Mouse (Mus musculus) cerebellum, adult 8-10 months (tissue): ENCODE results near the gene Ell2.

Experiments
- DNase-seq: peaks from one replicate; pipeline ENCODE4 v3.0.0; 2022

The Ell2 gene

DNA sequence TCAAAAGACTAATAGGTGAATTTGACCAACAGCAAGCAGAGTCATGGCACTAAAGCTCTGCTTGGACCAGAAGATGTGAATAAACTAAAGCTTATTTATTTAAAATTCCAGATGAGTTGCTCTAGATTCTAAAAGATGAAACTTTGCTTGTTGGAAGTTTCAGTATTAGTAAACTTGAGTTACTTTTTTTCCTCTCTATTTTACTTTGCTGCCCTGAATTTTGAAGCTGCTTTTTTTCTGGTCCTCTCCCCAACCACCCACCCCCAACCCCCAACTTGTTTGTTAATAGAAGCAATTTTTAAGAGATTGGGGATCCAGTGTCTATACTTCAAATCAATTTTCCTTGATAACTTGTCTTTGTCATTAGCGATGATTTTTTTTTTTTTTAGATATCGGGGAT is 64.2 kb downstream of the Ell2 start:
- DNase-seq: no peak

DNA sequence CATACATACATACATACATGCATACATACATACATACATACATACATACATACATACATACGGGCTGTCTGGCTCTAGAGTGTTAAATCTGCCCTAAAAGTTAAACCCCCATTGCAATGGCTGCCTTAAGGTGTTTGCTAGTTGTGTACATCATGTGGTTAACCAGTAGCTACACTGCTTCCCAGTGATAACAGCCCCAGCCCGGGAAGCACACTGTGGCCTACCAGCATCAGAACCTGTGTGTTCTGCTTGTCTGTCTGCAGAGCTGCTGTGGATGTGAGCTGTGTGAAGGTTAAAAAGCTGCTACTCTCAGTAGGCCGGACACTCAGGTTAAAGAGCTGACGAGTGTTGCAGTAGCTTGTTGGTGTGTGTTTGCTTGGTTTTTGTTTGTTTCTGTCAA is 64.8 kb downstream of the Ell2 start:
- DNase-seq: no peak

DNA sequence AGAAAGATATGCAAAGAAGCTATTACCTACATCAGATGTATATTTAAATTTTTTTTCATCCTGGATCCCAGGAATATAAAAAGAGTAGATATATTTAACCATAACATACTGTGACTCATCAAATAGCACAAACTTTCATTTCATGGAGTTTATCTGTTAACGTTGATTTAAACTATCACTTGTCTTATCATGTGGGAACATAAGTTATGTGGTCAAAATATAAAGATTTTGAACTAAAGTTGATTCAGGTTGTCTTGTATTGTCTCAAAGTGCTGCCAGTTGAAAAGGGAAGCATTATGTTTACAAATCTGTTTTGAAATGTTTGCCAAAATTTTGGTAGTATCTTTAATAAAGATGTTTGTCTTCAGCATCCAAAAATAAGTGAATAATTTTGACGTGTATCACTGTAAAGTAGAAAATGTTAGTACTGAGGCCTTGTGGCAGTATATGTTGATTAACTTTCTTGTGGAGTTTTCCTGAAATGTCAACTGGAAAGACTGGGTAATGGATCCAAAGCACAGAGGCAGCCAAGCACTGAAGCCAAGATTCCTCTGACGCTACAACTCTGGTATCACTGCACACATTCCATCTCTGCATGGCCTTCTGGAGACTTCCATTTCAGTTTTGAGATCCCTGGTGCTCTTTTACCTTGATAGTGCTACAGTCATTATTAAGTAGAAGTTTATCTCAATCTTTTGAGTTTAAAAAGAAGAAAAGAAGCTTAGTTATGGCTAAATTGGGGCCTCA is 65.6 kb downstream of the Ell2 start:
- no peak for DNase-seq

DNA sequence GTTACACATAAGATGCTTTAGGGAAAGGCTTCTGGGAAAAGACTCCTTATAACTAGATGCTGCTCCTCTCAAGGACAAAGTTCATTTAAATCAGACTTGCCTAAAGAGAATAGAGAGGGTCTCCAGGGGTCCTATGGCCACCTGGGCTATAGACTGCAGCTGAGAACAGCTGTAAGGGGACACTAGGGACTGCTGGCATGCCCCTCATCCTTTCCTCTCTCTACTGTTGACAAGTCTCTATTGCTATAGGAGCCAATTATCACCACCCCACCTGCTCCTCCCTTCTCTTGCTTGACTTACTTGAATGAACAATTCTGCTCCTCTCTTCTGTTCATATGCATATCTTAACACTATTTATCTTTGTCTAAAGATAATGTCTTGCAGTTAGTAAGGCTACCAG is 69.4 kb downstream of the Ell2 start:
- DNase-seq: no peak

DNA sequence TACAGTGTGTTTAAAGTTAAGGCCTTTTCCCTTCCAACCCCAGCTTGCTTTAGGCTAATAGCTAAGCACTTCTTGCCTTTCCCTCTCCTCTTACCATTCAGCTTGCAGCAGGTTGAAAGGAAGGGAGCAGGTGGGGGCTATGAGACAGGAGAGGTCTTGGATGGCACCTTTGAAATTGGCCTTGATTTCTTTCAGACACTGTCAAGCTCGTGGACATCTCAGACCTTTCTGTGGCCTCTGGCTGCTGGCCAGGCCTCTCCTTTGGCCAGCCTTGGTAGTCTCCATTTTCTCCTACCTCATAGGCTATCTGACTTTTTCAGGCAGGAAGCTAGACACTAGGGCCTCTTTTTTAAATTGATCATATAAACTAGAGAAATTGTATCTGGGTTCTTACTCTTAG is 70.1 kb downstream of the Ell2 start:
- no peak for DNase-seq

DNA sequence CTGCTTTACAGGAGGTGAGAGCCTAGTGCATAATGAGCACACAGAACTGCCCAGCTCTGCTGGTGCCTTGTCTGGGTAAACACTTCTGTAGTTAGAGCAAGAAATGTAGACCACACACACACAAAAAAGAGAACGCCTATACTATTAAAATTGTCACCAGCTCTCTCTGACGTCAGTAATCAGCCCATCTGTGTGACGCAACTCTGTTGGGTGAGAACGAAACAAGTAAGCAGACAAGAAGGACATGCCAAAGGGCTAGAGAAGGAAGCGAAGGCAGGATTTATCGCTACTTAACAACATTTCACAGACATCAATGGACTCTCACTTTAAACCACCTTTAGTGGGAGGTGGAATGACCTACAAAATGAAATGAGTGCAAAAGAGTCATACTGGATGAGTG is 71.6 kb downstream of the Ell2 start:
- DNase-seq: no peak

DNA sequence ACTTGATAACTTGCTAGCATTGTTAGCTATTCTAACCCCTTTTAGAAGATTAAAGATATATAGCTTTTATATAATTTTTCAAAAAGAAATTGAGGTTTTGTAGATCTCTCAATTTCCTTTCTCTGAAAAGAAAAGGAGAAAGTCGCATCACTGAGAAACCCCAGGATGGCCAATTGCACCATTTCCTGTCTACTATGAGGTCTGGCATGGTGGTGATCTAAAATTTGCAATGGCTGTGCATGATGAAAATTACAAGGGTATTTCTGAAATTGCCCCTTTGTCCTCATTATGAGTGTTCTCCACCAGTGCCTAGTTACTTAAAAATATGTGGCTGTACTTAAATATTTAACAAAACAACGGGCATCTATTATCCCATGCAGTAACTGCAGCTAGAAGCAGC is 72.6 kb downstream of the Ell2 start:
- DNase-seq: no peak

DNA sequence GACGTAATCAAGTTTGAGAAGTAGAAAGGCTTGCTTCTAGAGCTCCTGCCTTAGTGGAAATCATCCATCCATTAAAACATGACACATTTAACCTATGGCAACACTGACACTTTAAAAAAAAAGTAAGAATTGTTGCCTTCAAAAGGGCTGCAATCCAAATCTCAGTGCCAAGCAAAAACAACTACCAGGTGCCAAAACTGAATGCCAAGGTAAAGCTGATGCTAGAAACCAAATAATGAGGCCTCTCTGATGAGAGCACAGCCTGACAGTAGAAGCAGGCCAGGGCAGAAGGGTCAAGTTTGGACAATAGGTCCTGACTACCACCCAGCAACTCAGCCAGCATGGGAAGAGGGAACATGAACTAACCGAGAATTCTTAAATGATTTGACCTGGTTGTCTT is 73.5 kb downstream of the Ell2 start:
- no peak for DNase-seq

DNA sequence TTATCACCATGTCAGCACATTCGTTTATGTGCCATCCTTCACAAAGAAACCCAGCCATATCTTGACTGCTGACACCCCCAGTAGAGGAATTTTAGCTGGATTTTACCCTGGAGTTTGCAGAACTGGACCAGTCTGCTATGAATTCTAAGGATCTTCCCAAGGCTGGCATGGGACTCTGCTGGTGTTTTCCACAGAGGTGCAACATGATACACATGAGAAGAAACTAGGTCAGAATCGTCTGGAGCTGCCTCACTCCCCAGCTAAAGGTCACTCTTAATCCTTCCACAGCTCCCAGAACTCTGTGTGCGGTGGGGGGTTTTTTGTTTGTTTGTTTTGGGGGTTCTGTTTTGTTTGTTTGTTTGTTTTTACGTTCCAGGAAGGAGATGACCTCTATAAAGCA is 79.2 kb downstream of the Ell2 start:
- no peak for DNase-seq

DNA sequence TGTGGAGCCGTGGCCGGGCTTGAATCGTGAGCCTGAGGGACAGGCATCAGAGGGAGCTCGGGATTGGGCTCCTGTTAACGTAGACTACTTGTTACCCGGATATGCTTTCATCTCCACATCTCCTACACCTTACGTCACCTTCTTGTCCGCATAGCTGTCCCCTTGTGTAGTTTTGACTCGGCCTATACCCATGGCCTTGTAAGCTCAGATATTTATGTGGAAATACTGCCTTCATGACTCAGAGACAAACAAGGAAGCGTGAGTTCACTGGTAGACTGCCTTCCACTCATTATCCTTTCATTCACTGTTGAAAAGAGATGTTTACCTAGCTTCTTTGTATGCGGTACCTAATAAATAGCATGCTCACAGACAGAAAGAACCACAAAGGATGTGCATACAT is 79.7 kb downstream of the Ell2 start:
- no peak for DNase-seq

DNA sequence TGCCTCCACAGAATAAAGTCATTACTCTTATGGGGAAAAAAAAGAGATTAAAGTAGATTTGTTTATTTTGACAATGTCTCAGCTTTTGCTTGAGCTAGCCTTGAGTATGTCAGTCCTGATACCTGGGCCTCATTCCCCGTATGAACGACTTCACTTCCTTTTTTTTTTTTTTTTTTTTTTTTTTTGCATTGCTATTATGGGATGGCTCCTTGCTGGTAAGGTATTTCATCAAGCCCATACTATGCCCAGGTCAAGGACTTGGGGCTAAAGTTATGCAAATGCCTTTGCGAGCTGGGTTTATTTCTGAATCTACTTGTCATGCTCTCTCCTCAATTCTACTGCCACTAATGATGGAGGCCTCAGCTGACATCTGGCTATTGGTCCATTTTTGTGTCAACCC is 80.8 kb downstream of the Ell2 start:
- DNase-seq: no peak

DNA sequence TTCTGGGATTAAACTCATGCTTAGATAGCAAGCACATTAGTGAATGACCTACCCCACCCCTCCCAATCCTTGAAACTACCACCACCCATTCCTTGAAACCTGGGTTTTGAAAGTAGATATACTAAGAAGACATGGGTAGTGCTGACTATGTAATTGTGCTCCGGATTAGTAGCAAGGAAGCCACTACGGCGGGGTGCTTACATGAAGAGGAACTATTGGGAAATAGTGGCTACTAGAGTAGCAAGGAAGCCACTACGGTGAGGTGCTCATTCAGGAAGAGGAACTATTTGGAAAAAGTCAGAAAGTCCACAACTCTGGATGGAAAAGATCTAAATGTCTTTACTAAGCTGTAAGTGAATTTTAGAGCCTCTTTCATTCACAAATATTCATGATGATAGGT is 81.6 kb downstream of the Ell2 start:
- no peak for DNase-seq

DNA sequence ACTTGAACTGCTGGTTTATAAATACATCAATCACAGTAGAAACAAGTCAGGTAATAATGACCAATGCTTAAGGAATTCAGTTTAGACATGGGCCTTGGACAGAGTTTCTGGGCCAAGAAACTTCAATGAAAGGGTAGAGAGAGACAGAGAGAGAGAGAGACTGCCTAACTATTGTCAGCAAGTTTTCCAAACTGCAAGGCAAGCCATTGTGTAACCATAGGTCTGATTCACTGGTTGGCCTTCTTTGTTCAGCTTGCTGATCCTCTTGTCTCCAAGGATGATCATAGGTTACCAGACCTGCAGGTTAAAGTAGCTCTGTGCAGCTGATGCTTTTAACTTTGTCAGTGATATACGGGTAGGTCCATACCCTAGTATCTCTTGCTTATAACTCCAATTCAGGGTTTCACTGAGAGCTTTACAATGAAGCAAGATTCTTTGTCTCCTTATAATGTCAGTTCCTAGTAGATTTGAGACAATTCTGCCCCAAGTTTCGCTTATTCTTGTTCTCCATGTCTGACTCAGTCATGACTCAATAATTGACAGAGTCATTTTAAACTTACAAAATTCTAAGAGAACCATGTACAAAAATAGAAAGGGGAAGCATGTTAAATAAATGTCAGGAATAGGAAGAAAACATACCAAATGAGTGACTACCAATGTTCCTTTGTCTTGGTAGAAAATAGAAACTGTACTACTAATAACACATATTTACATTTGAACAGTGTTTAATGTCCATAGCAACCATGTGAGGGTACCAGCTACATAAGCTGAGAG is 82.7 kb downstream of the Ell2 start:
- no peak for DNase-seq

DNA sequence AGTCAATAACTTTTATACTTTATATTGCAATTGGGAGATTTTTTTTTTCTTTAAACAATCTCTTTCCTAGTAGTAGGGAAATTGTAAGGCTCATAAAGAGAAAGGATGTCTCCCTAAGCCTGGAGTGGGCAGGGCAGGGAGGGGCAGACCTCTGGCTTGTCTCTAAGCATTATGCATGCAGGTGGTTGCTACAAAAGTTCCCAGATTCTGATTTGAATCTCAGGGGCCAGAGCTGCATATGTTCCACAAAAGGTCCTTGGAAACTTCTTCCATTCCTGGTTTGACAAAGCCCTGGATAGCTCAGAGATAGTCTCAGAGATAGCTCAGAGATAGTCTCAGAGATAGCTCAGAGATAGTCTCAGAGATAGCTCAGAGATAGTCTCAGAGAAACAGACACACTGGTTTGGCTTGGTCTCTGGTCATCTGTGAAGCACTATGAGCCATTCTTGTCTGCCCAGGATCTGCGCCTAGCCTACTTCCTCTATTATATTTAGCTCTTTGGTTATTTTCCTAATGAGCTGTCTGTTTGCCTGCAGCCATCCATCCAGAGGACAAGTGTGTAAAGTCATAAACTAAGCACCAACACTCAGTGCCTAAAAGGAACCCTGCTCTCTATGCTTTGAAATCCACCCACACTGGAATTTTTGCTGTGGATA is 84.1 kb downstream of the Ell2 start:
- no peak for DNase-seq

DNA sequence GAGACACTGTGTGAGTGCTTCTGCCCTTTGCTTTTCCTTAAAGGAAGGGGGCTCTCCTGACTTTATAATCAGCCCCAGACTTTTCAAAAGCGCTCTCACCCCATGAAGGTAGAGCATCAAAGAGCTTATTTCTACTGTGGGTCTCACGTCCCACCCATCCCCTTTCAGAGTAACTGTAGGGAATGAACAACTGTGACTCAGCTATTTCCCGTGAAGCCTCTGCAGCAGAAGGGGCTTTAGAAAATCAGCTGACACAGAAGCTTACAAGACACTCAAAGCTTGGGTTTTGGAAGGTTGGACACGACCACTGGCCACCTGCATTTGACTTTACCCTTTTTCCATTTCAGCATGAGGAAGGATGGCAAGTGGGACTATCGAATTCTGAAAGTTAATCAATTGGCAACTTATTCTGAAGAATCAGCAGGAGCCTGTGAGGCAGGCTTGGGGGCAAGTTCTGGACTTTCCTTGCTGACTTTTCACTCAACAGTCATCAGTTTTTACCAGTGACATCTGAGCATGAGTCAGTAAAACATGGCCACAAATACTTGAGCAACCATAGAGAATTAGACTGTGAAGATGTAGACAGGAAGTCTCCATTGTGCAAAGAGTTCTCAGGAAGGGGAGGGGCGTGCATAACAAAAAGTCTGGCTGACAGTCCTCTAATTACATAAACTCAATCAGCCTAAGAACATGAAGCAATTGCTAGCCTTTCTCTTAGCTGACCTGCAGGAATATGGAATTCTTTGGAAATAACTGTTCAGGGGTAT is 87.5 kb downstream of the Ell2 start:
- DNase-seq: no peak

DNA sequence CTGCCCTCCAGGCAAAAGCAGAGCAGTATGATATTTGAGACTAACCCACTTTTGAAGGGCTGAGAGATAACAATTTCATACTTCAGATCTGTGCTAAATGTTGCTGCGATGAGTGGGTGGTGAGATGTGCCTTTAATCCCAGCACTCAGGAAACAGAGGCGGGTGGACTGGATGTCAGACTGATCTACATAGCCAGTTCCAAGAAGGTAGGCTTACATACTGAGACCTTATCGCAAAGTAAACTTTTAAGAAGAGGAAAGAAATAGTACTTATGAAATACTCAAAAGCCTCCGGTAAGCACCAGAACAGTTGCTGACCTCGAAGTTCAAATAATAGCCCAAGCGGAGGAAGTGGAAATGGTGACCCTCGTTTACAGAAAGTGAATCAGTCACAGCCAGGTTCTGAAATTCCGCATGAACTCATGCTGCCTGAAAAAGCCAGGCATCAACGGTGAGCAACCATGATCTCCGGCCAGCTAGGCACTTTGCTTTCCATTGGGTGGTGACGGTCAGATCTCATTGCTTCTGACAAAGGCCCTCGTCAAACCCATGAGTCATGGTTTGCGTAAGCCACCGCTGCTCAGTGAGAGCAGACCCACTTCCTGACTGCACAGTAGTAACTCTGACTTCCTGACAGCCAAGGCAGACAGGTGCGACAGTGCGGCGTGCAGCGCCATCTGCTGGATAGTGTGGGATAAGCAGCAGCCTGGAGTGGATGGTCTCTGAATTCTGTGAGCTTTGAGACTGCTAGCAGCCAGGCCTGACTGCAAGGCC is 91.0 kb downstream of the Ell2 start:
- peak; percentile 84 for DNase-seq

DNA sequence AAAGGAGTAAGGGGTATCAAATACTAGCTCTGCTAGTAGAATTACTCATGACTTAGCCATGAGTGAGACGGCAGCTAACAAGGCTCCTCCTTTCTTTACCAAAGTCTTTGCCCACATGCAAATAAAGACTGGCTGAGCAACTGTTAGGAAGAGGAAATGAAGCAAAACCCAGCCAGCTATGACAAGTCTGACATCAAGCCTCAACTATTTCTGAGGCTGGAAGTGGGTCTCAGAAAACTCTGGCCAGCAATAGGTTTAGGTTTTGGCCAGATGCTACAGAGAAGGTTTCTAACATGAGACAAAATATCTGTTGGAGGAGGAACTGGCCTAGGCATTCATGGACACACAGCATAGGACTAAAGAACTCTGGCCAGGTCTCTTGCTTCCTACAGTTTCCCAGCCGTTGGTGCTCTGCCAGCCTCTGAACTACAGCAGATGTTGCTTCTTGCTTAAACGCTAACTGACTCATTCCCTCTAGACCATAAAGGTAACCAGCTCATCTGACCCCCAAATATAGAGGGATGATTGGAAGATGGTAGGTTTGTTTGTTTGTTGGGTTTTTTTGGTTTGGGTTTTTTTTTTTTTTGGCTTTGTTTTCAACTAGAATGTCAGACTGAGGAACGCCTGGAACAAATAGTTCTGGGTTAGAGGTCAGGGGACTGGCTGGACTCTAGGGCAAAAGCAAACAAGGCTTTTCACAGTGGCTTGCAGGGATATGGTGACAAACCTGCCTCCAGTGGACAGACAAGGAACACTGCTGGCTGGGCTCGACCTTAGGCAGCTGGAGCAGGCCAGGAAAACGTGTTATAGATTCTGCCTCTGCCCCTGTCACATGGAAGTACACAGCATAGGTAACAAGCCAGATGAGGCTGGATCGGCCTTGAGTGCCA is 92.1 kb downstream of the Ell2 start:
- no peak for DNase-seq

DNA sequence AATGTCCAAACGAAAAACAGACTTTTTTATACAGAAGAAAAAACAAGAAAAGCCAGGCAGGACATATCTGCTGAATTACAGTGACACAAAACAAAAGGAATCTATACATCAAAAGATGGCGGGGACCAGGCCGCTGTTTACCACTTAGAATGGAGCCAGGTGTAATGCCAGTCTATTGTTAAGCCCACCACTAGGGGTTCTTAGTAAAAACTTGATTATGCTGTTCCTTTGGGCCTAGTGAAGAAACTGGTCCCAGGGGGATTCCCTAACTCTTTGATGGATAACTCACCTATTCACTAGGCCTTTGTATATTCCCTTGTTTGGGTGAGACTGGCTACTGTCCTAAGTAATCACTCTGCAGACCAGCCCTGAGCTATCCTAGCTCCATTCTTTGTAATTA is 92.9 kb downstream of the Ell2 start:
- DNase-seq: no peak

DNA sequence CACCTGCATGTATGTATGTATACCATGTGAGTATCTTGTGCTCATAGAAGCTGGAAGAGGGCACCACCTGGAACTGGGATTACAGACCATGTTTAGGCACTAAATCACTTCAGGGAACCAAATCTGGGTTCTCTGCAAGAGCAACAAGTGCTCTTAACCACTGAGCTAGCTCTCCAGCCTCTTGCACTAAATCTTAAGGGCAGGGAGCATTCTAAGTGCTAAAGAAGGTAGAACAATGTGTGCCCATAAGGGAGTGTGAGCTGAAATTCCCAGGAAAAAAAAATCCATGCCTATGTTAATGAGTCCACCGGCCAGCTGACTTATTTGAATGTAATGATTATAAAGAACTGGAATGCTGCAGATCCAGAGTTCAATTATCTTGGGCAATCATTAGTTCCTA is 101.4 kb downstream of the Ell2 start:
- no peak for DNase-seq

DNA sequence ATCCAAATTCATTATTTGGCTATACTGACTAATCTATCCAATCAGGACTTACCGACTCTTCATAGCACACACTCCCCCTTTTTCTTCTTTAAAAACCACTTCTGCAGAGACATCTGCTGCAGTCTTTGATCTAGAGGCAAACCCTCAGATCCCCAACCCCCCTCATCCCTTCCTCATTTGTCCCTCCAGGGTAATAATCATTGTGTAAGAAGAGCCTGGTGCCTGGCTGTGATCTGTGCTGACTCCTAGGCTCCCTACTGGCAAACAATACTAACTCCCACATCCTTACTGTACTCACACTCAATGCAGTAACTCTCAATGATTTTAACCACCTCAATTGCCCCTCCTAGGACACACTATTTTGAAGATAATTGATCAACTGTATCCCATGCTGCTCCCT is 103.4 kb downstream of the Ell2 start:
- no peak for DNase-seq

DNA sequence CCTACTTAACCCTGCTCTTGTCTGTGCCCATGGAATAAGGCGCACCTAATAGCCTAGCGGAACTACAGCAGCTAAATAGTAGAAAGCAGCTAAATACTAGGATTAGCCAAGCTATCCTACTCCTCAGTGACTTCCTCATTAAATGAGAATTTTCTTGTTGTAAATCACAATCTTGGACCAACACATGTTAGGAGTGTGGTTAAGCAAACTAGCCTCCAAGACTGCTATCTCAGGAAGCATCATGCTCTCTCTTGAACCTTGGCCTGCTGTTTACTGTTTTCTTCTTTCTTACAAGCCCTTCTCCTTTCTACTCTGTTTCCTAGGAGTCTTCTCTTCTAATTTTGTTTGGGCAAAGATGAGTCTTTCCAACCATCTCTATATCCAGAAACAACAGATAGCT is 110.6 kb downstream of the Ell2 start:
- no peak for DNase-seq

DNA sequence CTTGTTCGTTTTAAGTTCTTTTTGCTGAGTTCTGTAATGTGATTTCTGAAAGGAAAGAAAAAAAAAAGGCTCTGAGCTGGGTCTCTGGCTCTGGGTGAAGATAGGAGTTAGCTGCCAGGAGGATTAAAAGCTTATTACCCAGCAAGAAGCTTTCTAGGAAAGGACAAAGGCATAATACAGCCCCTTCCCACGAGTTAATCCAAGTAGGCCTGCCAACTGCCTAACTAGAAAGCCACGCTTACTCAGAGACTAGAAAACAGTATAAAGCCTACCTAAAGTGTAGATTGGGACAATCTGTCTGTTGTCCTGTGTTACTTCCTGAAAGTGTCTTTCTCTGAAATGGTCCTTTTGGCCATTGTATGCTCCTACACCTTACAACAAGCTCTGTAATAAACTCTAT is 111.9 kb downstream of the Ell2 start:
- no peak for DNase-seq
